Mouse (Mus musculus): ENCODE data around the gene Mfsd13b. TPM values are rescaled to one million over a fixed set of nuclear protein-coding genes. Genes with fewer than 3 reads are reported as not detected.

Mfsd13b gene
- total and polyA plus RNA-seq, 3 experiments = not detected

- H3K9ac ChIP-seq (ENCODE audit: insufficient read depth, low read depth) = no peak overlapping the region
- H3K4me1 ChIP-seq (ENCODE audit: control insufficient read depth in 1 of 2, insufficient read depth in 2 of 2) = no peaks in the 10 kb centered on the region
- in situ Hi-C loops (cut with MboI; ENCODE audit: low pct_ligation_motif_present, low pct_unique_long_range_greater_than_20kb, low sequenced_read_pairs) (no loop called here), dilution Hi-C loops (cut with MboI; ENCODE audit: extremely low pct_ligation_motif_present, extremely low pct_unique_long_range_greater_than_20kb, low sequenced_read_pairs) (no loop called here)
- no peaks in the 10 kb centered on the region for H3K36me3 ChIP-seq (replicated peaks in 1 of 2; ENCODE audit: control insufficient read depth in 1 of 2, insufficient read depth in 1 of 2, low read length in 1 of 2)
- no peak overlapping the region for H3K4me2 ChIP-seq (ENCODE audit: insufficient read depth, low read depth, poor library complexity, severe bottlenecking)
- TF ChIP-seq ZKSCAN1 (IDR thresholded peaks at IDR 0.05; ENCODE audit: borderline replicate concordance, low read depth, low read length) (no peak), EP300 (IDR thresholded peaks at IDR 0.05; ENCODE audit: low read length) (no peak), POLR2A (IDR thresholded peaks at IDR 0.05; ENCODE audit: low read depth, low read length) (no peak), USF1 (IDR thresholded peaks at IDR 0.05; ENCODE audit: low read depth, low read length) (no peak), TCF12 (IDR thresholded peaks at IDR 0.05; ENCODE audit: low read depth, low read length) (no peak), USF2 (conservative IDR thresholded peaks at IDR 0.05; ENCODE audit: low read depth, low read length) (no peak), NRF1 (IDR thresholded peaks at IDR 0.05; ENCODE audit: low read depth, low read length) (no peak), ZNF384 (IDR thresholded peaks at IDR 0.05; ENCODE audit: low read depth, low read length) (no peak), CHD2 (IDR thresholded peaks at IDR 0.05; ENCODE audit: low read length) (no peak), IRF4 (IDR thresholded peaks at IDR 0.05; ENCODE audit: low read depth, low read length) (no peak), SMC3 (IDR thresholded peaks at IDR 0.05; ENCODE audit: low read depth, low read length) (no peak), UBTF (IDR thresholded peaks at IDR 0.05; ENCODE audit: low read depth, low read length) (no peak), MEF2A (IDR thresholded peaks at IDR 0.05; ENCODE audit: borderline replicate concordance, low read depth, low read length) (no peak), E2F4 (IDR thresholded peaks at IDR 0.05; ENCODE audit: insufficient replicate concordance, low read depth, low read length) (no peak), ETS1 (conservative IDR thresholded peaks at IDR 0.05; ENCODE audit: low read depth, low read length) (no peak)
- no peaks in the 10 kb centered on the region for H3K9me3 ChIP-seq (replicated peaks; ENCODE audit: low read length)
- H3K4me3 ChIP-seq (replicated peaks in 1 of 3; ENCODE audit: low read depth in 2 of 3, low read length in 2 of 3, poor library complexity in 1 of 3) = no peak overlapping the region
- H3K27ac ChIP-seq (ENCODE audit: insufficient read depth, low read depth) = no peak overlapping the region
- H3K27me3 ChIP-seq (replicated peaks) = peaks cover 2% of the 10 kb centered on the region
- H3K79me2 ChIP-seq (replicated peaks; ENCODE audit: control insufficient read depth, extremely low read depth, insufficient read depth, poor library complexity, severe bottlenecking) = no peaks in the 10 kb centered on the region
- DNase-seq (ENCODE audit: extremely low read depth) = no peak
Observed at GRCm38 (mm10) chr7:121001879-121002278, 19.6 kb downstream of the Mfsd13b start.

- H3K79me2 ChIP-seq (replicated peaks; ENCODE audit: control insufficient read depth, extremely low read depth, insufficient read depth, poor library complexity, severe bottlenecking) = no peaks in the 10 kb centered on the region
- DNase-seq (ENCODE audit: extremely low read depth) = no peak
- peaks cover 2% of the 10 kb centered on the region for H3K27me3 ChIP-seq (replicated peaks)
- in situ Hi-C loops (cut with MboI; ENCODE audit: low pct_ligation_motif_present, low pct_unique_long_range_greater_than_20kb, low sequenced_read_pairs) (no loop called here), dilution Hi-C loops (cut with MboI; ENCODE audit: extremely low pct_ligation_motif_present, extremely low pct_unique_long_range_greater_than_20kb, low sequenced_read_pairs) (no loop called here)
- H3K4me3 ChIP-seq (replicated peaks in 1 of 3; ENCODE audit: low read depth in 2 of 3, low read length in 2 of 3, poor library complexity in 1 of 3) = no peak overlapping the region
- H3K9me3 ChIP-seq (replicated peaks; ENCODE audit: low read length) = no peaks in the 10 kb centered on the region
- no peak overlapping the region for H3K4me2 ChIP-seq (ENCODE audit: insufficient read depth, low read depth, poor library complexity, severe bottlenecking)
- H3K4me1 ChIP-seq (ENCODE audit: control insufficient read depth in 1 of 2, insufficient read depth in 2 of 2) = no peaks in the 10 kb centered on the region
- no peak overlapping the region for H3K27ac ChIP-seq (ENCODE audit: insufficient read depth, low read depth)
- no peak overlapping the region for H3K9ac ChIP-seq (ENCODE audit: insufficient read depth, low read depth)
- TF ChIP-seq JUN (IDR thresholded peaks at IDR 0.05; ENCODE audit: insufficient read depth, low read depth, low read length) = no peak
- no peak for TF ChIP-seq USF1 (IDR thresholded peaks at IDR 0.05; ENCODE audit: low read depth, low read length)
- TF ChIP-seq EP300 (IDR thresholded peaks at IDR 0.05; ENCODE audit: low read length) = no peak
- no peak for TF ChIP-seq PAX5 (IDR thresholded peaks at IDR 0.05; ENCODE audit: low read length)
- no peak for TF ChIP-seq POLR2A (IDR thresholded peaks at IDR 0.05; ENCODE audit: low read depth, low read length)
- no peak for TF ChIP-seq KAT2A (IDR thresholded peaks at IDR 0.05; ENCODE audit: insufficient replicate concordance, low read length)
- no peak for TF ChIP-seq CTCF (conservative IDR thresholded peaks at IDR 0.05 in 1 of 2, IDR thresholded peaks at IDR 0.05 in 1 of 2; ENCODE audit: low read depth in 2 of 2, low read length in 2 of 2)
- TF ChIP-seq MAZ (IDR thresholded peaks at IDR 0.05; ENCODE audit: low read depth, low read length) = no peak
- no peak for TF ChIP-seq TBP (conservative IDR thresholded peaks at IDR 0.05; ENCODE audit: low read depth, low read length)
- TF ChIP-seq NRF1 (IDR thresholded peaks at IDR 0.05; ENCODE audit: low read depth, low read length) = no peak
- TF ChIP-seq TCF12 (IDR thresholded peaks at IDR 0.05; ENCODE audit: low read depth, low read length) = no peak
- TF ChIP-seq SMC3 (IDR thresholded peaks at IDR 0.05; ENCODE audit: low read depth, low read length) = no peak
- no peak for TF ChIP-seq ETS1 (conservative IDR thresholded peaks at IDR 0.05; ENCODE audit: low read depth, low read length)
- no peak for TF ChIP-seq SIN3A (IDR thresholded peaks at IDR 0.05; ENCODE audit: low read length)
- no peak for TF ChIP-seq USF2 (conservative IDR thresholded peaks at IDR 0.05; ENCODE audit: low read depth, low read length)
- H3K36me3 ChIP-seq (replicated peaks in 1 of 2; ENCODE audit: control insufficient read depth in 1 of 2, insufficient read depth in 1 of 2, low read length in 1 of 2) = no peaks in the 10 kb centered on the region
Observed at GRCm38 (mm10) chr7:121002407-121002928, 20.2 kb downstream of the Mfsd13b start.

Measured in CH12.LX (cell line).